ENCODE assay signal across 23 mouse cellular contexts in genomic region chrX:52978576-52978975, GRCm38 (mm10).
"Had no signal": no experiment of that assay in that cellular context is flagged by ENCODE, and none has a peak within 500 bp of the region (broad histone marks: within the 10 kb centered on the region; RNA-seq: fewer than 3 reads in every experiment).

No protein-coding gene starts in this region.

- H3K9me3 ChIP-seq: heart, embryonic 10.5 days; heart, embryonic 12.5 days; hindbrain, embryonic 12.5 days; intestine, embryonic 15.5 days; limb, embryonic 10.5 days; limb, embryonic 12.5 days had no signal

- H3K9ac ChIP-seq: forebrain, postnatal 0 days; heart, embryonic 12.5 days; hindbrain, embryonic 12.5 days; hindbrain, embryonic 14.5 days; intestine, embryonic 15.5 days; limb, embryonic 12.5 days had no signal

- H3K27me3 ChIP-seq: heart, embryonic 12.5 days; hindbrain, embryonic 12.5 days; intestine, embryonic 15.5 days; limb, embryonic 12.5 days had no signal

- H3K36me3 ChIP-seq: heart, embryonic 10.5 days; heart, embryonic 12.5 days; hindbrain, embryonic 12.5 days; intestine, embryonic 15.5 days; limb, embryonic 10.5 days; limb, embryonic 12.5 days had no signal

- DNase-seq: forebrain, postnatal 0 days; gastrocnemius, postnatal 14 days; gastrocnemius, postnatal 36 days; heart, adult 11 months; heart, postnatal 14 days; heart, postnatal 36 days; kidney, adult 18-20 months; kidney, adult 8-10 months; kidney, postnatal 10 days; kidney, postnatal 25 days; kidney, postnatal 4 days had no signal

- H3K27ac ChIP-seq: heart, embryonic 10.5 days; hindbrain, embryonic 12.5 days; hindbrain, embryonic 14.5 days; intestine, embryonic 15.5 days; layer of hippocampus, adult 2 months; left cerebral cortex, adult 2 months; limb, embryonic 10.5 days; limb, embryonic 12.5 days had no signal

- H3K4me2 ChIP-seq: heart, embryonic 12.5 days; hindbrain, embryonic 12.5 days; hindbrain, embryonic 14.5 days; intestine, embryonic 15.5 days; limb, embryonic 12.5 days had no signal

- H3K4me3 ChIP-seq: heart, embryonic 10.5 days; heart, embryonic 12.5 days; hindbrain, embryonic 12.5 days; intestine, embryonic 15.5 days; layer of hippocampus, adult 2 months; left cerebral cortex, adult 2 months; limb, embryonic 10.5 days; limb, embryonic 12.5 days had no signal

- H3K4me1 ChIP-seq: heart, embryonic 10.5 days; heart, embryonic 12.5 days; hindbrain, embryonic 12.5 days; intestine, embryonic 15.5 days; limb, embryonic 10.5 days; limb, embryonic 12.5 days had no signal

- ATAC-seq: forebrain, postnatal 0 days; hindbrain, embryonic 16.5 days; inflammation-experienced regulatory T-cells, adult 6 months; intestine, embryonic 15.5 days; intestine, postnatal 0 days had no signal
